Mouse (Mus musculus): ENCODE data around the gene Traf1. TPM values are rescaled to one million over a fixed set of nuclear protein-coding genes. Genes with fewer than 3 reads are reported as not detected.

Traf1 gene
- polyA plus RNA-seq, 1 experiment from 2014 or later, result 1.8 TPM

GRCm38 (mm10) chr2:34911871-34912270, 49.7 kb downstream of the Traf1 start:
- Histone ChIP-seq H3K27ac (ENCODE audit: low read length) (no peak overlapping the region), H3K4me3 (replicated peaks; ENCODE audit: low read length) (no peak overlapping the region), H3K4me1 (replicated peaks; ENCODE audit: control insufficient read depth, insufficient read depth, low read length) (peaks cover 18% of the 10 kb centered on the region), H3K36me3 (ENCODE audit: control insufficient read depth, insufficient read depth) (no peaks in the 10 kb centered on the region), H3K27me3 (replicated peaks; ENCODE audit: control insufficient read depth, insufficient read depth, low read length) (peaks cover 21% of the 10 kb centered on the region), H3K4me2 (ENCODE audit: low read length) (no peak overlapping the region), H3K9ac (replicated peaks; ENCODE audit: low read depth, low read length) (no peak overlapping the region), H3K9me3 (ENCODE audit: control insufficient read depth, low read length) (no peaks in the 10 kb centered on the region)
- ATAC-seq, result no peak
- 83% methylated on average over 5 of the region's 5 CpGs for WGBS

GRCm38 (mm10) chr2:34909719-34910118, 51.9 kb downstream of the Traf1 start:
- H3K4me1 ChIP-seq (replicated peaks; ENCODE audit: control insufficient read depth, insufficient read depth, low read length), result peaks cover 21% of the 10 kb centered on the region
- no peak overlapping the region for H3K4me2 ChIP-seq (ENCODE audit: low read length)
- no peak overlapping the region for H3K27ac ChIP-seq (ENCODE audit: low read length)
- no peaks in the 10 kb centered on the region for H3K36me3 ChIP-seq (ENCODE audit: control insufficient read depth, insufficient read depth)
- no peak overlapping the region for H3K9ac ChIP-seq (replicated peaks; ENCODE audit: low read depth, low read length)
- 94% methylated on average over 4 of the region's 4 CpGs for WGBS
- no peak for ATAC-seq
- H3K27me3 ChIP-seq (replicated peaks; ENCODE audit: control insufficient read depth, insufficient read depth, low read length), result peaks cover 17% of the 10 kb centered on the region
- no peaks in the 10 kb centered on the region for H3K9me3 ChIP-seq (ENCODE audit: control insufficient read depth, low read length)
- no peak overlapping the region for H3K4me3 ChIP-seq (replicated peaks; ENCODE audit: low read length)

GRCm38 (mm10) chr2:34906861-34907604, 54.5 kb downstream of the Traf1 start:
- H3K9me3 ChIP-seq (ENCODE audit: control insufficient read depth, low read length), result no peaks in the 10 kb centered on the region
- H3K4me2 ChIP-seq (ENCODE audit: low read length), result no peak overlapping the region
- ATAC-seq, result no peak
- no peak overlapping the region for H3K27ac ChIP-seq (ENCODE audit: low read length)
- no peaks in the 10 kb centered on the region for H3K27me3 ChIP-seq (replicated peaks; ENCODE audit: control insufficient read depth, insufficient read depth, low read length)
- peaks cover 13% of the 10 kb centered on the region for H3K4me1 ChIP-seq (replicated peaks; ENCODE audit: control insufficient read depth, insufficient read depth, low read length)
- H3K36me3 ChIP-seq (ENCODE audit: control insufficient read depth, insufficient read depth), result no peaks in the 10 kb centered on the region
- H3K4me3 ChIP-seq (replicated peaks; ENCODE audit: low read length), result no peak overlapping the region
- WGBS, result 59% methylated on average over 12 of the region's 12 CpGs
- H3K9ac ChIP-seq (replicated peaks; ENCODE audit: low read depth, low read length), result no peak overlapping the region

DNA sequence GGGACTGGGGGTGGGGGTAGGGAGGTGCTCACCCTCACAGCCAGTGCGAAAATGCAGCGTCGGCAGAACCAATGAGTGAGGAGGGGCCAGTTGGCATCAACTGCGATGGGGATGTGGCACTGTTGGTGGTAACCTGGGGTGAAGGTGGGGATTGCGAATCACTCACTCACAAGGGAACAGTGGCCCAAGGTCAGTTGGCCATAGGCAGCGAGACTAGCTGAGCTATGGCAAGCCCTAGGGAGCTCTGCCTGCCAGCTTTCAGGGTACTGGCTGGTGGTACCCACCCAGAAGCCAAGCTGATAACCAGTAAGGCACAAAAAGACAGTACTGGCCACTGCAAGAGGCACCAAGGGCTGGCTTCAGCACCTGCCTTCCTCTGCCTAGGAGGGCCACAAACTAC, 55.1 kb downstream of the Traf1 start:
- H3K27me3 ChIP-seq (replicated peaks; ENCODE audit: control insufficient read depth, insufficient read depth, low read length), result no peaks in the 10 kb centered on the region
- no peak for ATAC-seq
- no peak overlapping the region for H3K4me2 ChIP-seq (ENCODE audit: low read length)
- peaks cover 13% of the 10 kb centered on the region for H3K4me1 ChIP-seq (replicated peaks; ENCODE audit: control insufficient read depth, insufficient read depth, low read length)
- H3K9ac ChIP-seq (replicated peaks; ENCODE audit: low read depth, low read length), result no peak overlapping the region
- H3K4me3 ChIP-seq (replicated peaks; ENCODE audit: low read length), result no peak overlapping the region
- H3K36me3 ChIP-seq (ENCODE audit: control insufficient read depth, insufficient read depth), result no peaks in the 10 kb centered on the region
- H3K9me3 ChIP-seq (ENCODE audit: control insufficient read depth, low read length), result no peaks in the 10 kb centered on the region
- 73% methylated on average over 6 of the region's 6 CpGs for WGBS
- no peak overlapping the region for H3K27ac ChIP-seq (ENCODE audit: low read length)

DNA sequence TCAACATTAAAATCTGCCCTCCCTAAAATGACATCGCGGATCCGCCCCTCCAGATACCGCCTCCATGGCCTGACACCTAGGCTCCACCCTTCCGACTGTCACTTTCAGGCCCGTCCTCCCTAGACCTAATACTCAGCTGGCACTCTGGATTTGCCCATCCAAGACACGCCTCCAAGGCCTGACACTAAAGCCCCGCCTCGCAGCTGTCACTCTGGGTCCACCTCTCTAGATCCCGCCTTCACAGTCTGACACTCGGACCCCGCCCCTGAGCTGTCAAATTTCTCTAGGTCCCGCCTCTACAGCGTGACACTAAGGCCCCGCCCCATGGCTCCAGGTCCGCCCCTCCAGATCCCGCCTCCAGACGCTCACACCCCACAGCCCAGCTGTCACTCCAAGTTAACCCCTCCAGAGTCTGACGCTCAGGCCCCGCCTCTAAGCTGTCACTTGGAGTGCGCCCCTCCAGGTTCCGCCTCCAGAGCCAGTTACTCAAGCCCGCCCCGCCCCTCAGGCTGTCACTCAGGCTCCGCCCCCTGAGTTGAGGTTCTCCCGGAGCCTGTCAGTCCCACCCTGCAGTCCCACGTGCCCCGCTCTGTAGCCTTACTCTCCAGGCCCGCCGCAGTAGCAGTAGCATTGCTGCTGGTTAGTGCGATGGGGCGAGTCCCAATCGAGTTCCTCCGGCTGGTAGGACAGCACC, 56.6 kb downstream of the Traf1 start:
- Histone ChIP-seq H3K4me1 (replicated peaks; ENCODE audit: control insufficient read depth, insufficient read depth, low read length) (peaks cover 13% of the 10 kb centered on the region), H3K36me3 (ENCODE audit: control insufficient read depth, insufficient read depth) (no peaks in the 10 kb centered on the region), H3K27me3 (replicated peaks; ENCODE audit: control insufficient read depth, insufficient read depth, low read length) (no peaks in the 10 kb centered on the region), H3K4me3 (replicated peaks; ENCODE audit: low read length) (peak overlapping the region; percentile 45), H3K4me2 (ENCODE audit: low read length) (peak overlapping the region; percentile 71), H3K9ac (replicated peaks; ENCODE audit: low read depth, low read length) (peak overlapping the region; percentile 48), H3K9me3 (ENCODE audit: control insufficient read depth, low read length) (no peaks in the 10 kb centered on the region), H3K27ac (ENCODE audit: low read length) (peak overlapping the region; percentile 82)
- peak; percentile 96 for ATAC-seq
- WGBS, result under 1% methylated on average over 34 of the region's 34 CpGs

DNA sequence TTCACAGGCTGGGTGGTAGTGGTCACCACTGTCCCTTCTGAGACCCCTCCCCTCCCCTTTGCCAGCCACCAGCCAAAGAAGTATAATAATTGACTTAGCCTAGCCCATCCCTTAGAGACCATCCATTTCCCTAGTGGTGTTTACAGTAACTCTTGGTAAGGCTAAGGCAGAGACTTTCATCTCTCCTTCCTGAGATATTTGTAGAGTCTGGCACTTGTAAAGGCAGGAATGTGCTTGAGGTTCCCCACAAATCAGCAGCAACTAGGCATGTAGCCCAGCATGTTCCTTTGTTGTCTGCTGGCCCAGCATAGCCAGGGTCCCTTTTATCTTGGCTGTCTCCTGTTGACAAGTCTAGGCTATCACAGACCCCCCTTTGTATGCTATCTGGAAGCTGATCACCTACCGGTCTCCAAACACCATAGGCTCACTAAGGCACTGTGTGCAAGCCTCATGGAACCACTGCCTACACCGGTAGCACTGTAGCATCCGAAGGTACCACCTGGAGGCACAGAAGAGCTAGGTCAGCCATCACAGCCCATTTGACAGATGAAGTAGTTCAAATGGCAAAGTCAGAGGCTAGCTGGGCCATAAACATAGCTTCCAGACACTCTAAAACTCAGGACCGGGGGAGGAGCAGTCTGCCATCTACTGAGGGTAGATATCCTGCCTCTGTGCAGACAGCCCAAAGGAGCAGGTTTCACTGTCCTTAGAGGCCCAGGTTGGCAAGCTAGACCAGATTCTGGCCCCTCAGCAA, 57.7 kb downstream of the Traf1 start:
- Histone ChIP-seq H3K9ac (replicated peaks; ENCODE audit: low read depth, low read length) (no peak overlapping the region; the same call in 1 of the 2 replicates), H3K4me3 (replicated peaks; ENCODE audit: low read length) (peak overlapping the region; percentile 45; the same call in 1 of the 2 replicates), H3K36me3 (ENCODE audit: control insufficient read depth, insufficient read depth) (no peaks in the 10 kb centered on the region), H3K27me3 (replicated peaks; ENCODE audit: control insufficient read depth, insufficient read depth, low read length) (no peaks in the 10 kb centered on the region), H3K4me2 (ENCODE audit: low read length) (peak overlapping the region; percentile 71), H3K9me3 (ENCODE audit: control insufficient read depth, low read length) (no peaks in the 10 kb centered on the region), H3K4me1 (replicated peaks; ENCODE audit: control insufficient read depth, insufficient read depth, low read length) (peaks cover 13% of the 10 kb centered on the region), H3K27ac (ENCODE audit: low read length) (peak overlapping the region; percentile 82)
- no peak for ATAC-seq
- WGBS, result 80% methylated on average over 4 of the region's 4 CpGs

DNA sequence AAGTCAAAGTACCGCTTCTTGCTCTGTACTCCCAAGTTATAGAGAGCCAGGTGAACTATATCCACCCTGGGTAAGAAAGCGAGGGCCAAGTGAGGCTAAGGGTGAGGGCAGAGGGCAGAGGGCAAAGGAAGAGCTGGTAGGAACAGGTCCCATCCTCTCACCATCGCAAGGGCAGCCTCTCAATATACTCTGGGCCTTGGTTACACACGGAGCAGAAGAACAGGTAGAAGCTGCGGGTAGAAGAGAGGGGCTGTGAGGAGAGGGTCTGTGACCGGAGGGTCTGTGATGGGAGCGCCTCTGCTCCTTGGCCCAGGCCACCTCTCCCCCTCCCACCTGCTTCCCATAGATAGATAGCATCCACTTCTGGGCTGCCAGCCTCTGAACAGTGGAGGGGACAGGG, 58.4 kb downstream of the Traf1 start:
- H3K36me3 ChIP-seq (ENCODE audit: control insufficient read depth, insufficient read depth), result no peaks in the 10 kb centered on the region
- no peaks in the 10 kb centered on the region for H3K27me3 ChIP-seq (replicated peaks; ENCODE audit: control insufficient read depth, insufficient read depth, low read length)
- WGBS, result 89% methylated on average over 7 of the region's 7 CpGs
- no peaks in the 10 kb centered on the region for H3K9me3 ChIP-seq (ENCODE audit: control insufficient read depth, low read length)
- H3K4me3 ChIP-seq (replicated peaks; ENCODE audit: low read length), result no peak overlapping the region
- H3K4me1 ChIP-seq (replicated peaks; ENCODE audit: control insufficient read depth, insufficient read depth, low read length), result peaks cover 13% of the 10 kb centered on the region
- no peak overlapping the region for H3K9ac ChIP-seq (replicated peaks; ENCODE audit: low read depth, low read length)
- H3K27ac ChIP-seq (ENCODE audit: low read length), result no peak overlapping the region
- H3K4me2 ChIP-seq (ENCODE audit: low read length), result no peak overlapping the region
- ATAC-seq, result no peak

- H3K4me1 ChIP-seq (replicated peaks; ENCODE audit: control insufficient read depth, insufficient read depth, low read length), result peaks cover 13% of the 10 kb centered on the region
- H3K4me2 ChIP-seq (ENCODE audit: low read length), result no peak overlapping the region
- no peak for ATAC-seq
- H3K27ac ChIP-seq (ENCODE audit: low read length), result no peak overlapping the region
- H3K27me3 ChIP-seq (replicated peaks; ENCODE audit: control insufficient read depth, insufficient read depth, low read length), result no peaks in the 10 kb centered on the region
- no peak overlapping the region for H3K9ac ChIP-seq (replicated peaks; ENCODE audit: low read depth, low read length)
- 85% methylated on average over 6 of the region's 6 CpGs for WGBS
- H3K36me3 ChIP-seq (ENCODE audit: control insufficient read depth, insufficient read depth), result no peaks in the 10 kb centered on the region
- no peak overlapping the region for H3K4me3 ChIP-seq (replicated peaks; ENCODE audit: low read length)
- no peaks in the 10 kb centered on the region for H3K9me3 ChIP-seq (ENCODE audit: control insufficient read depth, low read length)
Measured at GRCm38 (mm10) chr2:34902731-34903130, 58.8 kb downstream of the Traf1 start.

DNA sequence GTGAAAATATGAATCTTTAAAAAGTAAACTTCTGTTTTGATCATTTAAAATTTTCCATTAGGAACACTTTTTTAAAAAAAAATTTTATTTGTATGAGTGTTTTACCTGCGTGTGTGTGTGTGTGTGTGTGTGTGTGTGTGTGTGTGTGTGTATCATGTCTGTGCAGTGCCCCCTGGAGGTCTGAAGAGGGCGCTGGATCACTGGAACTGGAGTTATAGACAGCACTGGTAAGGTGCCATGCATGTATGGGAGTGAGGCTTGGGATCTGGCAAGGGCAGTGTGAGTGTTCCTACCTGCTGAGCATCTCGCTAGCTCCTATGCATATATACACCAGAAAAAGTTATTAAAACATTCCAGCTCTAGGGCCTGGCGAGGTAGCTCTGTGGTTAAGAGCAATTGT, 59.8 kb downstream of the Traf1 start:
- 77% methylated on average over 4 of the region's 4 CpGs for WGBS
- no peak overlapping the region for H3K4me3 ChIP-seq (replicated peaks; ENCODE audit: low read length)
- H3K9me3 ChIP-seq (ENCODE audit: control insufficient read depth, low read length), result no peaks in the 10 kb centered on the region
- H3K4me1 ChIP-seq (replicated peaks; ENCODE audit: control insufficient read depth, insufficient read depth, low read length), result peaks cover 13% of the 10 kb centered on the region
- ATAC-seq, result no peak
- H3K9ac ChIP-seq (replicated peaks; ENCODE audit: low read depth, low read length), result no peak overlapping the region
- H3K36me3 ChIP-seq (ENCODE audit: control insufficient read depth, insufficient read depth), result no peaks in the 10 kb centered on the region
- no peak overlapping the region for H3K27ac ChIP-seq (ENCODE audit: low read length)
- no peaks in the 10 kb centered on the region for H3K27me3 ChIP-seq (replicated peaks; ENCODE audit: control insufficient read depth, insufficient read depth, low read length)
- H3K4me2 ChIP-seq (ENCODE audit: low read length), result no peak overlapping the region
